Mouse (Mus musculus): ENCODE measurements around the gene Wipf2.

DNA sequence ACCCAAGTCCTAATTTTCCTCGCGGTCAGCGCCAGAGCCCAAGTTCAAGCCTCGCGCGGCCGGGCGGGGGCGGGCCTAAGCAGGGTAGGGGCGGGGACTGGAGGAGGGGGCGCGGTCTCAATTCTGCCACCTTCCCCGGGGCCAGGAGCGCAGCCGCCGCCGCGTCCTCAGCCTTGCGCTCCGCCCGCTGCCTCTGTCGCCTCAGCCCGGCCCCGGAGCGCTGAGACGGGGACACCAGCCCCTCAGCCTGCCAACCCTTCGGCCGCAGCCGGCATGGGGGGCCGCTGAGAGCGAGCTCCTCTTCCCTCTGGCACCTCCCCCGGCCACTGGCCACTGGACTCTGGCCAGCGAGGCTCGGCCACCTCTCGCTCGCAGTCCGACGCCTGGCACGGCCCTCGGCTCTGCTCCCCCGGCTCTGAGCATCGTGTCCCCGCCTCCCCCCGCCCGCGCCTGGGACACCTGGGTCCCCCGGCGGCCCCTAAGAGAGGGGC is 26.7 kb upstream of the Wipf2 start, which contains the start of gene Rapgefl1:
- TF ChIP-seq GATA1 (IDR thresholded peaks at IDR 0.05; ENCODE audit: low read depth, low read length) (no peak), GABPA (IDR thresholded peaks at IDR 0.05; ENCODE audit: low read depth, low read length) (no peak), CHD2 (IDR thresholded peaks at IDR 0.05; ENCODE audit: low read length) (no peak), MEF2A (IDR thresholded peaks at IDR 0.05; ENCODE audit: extremely low read depth, insufficient replicate concordance, low read depth, low read length, poor library complexity, severe bottlenecking) (no peak), CTCF (IDR thresholded peaks at IDR 0.05 in 2 of 3, conservative IDR thresholded peaks at IDR 0.05 in 1 of 3; ENCODE audit: control insufficient read depth in 1 of 3, insufficient read depth in 1 of 3, low read depth in 2 of 3, low read length in 3 of 3, poor library complexity in 1 of 3, severe bottlenecking in 1 of 3) (0 out of 6 replicates have a peak, but pooled peaks of 1 of the 3 experiments have one; percentile 2), POLR2A (IDR thresholded peaks at IDR 0.05; ENCODE audit: control insufficient read depth in 1 of 2, insufficient read depth in 1 of 2, low read depth in 1 of 2, low read length in 2 of 2, poor library complexity in 1 of 2) (0 out of 4 replicates have a peak, but pooled peaks of 1 of the 2 experiments have one; percentile 15), TCF12 (IDR thresholded peaks at IDR 0.05; ENCODE audit: low read depth, low read length) (0 out of 2 replicates have a peak, but pooled peaks have one; percentile 6), MXI1 (IDR thresholded peaks at IDR 0.05; ENCODE audit: low read depth, low read length) (peak; percentile 52; the same call in 1 of the 2 replicates), EP300 (IDR thresholded peaks at IDR 0.05; ENCODE audit: low read depth in 1 of 2, low read length in 2 of 2) (no peak), NRF1 (IDR thresholded peaks at IDR 0.05; ENCODE audit: insufficient read depth, low read depth, low read length, poor library complexity, severe bottlenecking) (peak; percentile 63), MYC (IDR thresholded peaks at IDR 0.05; ENCODE audit: low read depth, low read length) (no peak), USF1 (IDR thresholded peaks at IDR 0.05; ENCODE audit: low read depth, low read length) (0 out of 2 replicates have a peak, but pooled peaks have one; percentile 10), NELFE (IDR thresholded peaks at IDR 0.05; ENCODE audit: low read depth, low read length) (peak; percentile 28; the same call in 1 of the 2 replicates)

All from MEL (cell line).